Mouse (Mus musculus) inflammation-experienced regulatory T-cells, adult 16 weeks (primary cell): ENCODE measurements around the gene Fbp2. TPM values are rescaled to one million over a fixed set of nuclear protein-coding genes. Genes with fewer than 3 reads are reported as not detected.

ENCODE experiments used
- polyA plus RNA-seq: library from polyadenylated mRNA; unstranded; fragments of 100-300 nt; shearing (Covaris generic); gene quantifications from one replicate; pipeline ENCODE4 v1.2.1, GENCODE M21; 2017

Fbp2 gene
- polyA plus RNA-seq = not detected

DNA sequence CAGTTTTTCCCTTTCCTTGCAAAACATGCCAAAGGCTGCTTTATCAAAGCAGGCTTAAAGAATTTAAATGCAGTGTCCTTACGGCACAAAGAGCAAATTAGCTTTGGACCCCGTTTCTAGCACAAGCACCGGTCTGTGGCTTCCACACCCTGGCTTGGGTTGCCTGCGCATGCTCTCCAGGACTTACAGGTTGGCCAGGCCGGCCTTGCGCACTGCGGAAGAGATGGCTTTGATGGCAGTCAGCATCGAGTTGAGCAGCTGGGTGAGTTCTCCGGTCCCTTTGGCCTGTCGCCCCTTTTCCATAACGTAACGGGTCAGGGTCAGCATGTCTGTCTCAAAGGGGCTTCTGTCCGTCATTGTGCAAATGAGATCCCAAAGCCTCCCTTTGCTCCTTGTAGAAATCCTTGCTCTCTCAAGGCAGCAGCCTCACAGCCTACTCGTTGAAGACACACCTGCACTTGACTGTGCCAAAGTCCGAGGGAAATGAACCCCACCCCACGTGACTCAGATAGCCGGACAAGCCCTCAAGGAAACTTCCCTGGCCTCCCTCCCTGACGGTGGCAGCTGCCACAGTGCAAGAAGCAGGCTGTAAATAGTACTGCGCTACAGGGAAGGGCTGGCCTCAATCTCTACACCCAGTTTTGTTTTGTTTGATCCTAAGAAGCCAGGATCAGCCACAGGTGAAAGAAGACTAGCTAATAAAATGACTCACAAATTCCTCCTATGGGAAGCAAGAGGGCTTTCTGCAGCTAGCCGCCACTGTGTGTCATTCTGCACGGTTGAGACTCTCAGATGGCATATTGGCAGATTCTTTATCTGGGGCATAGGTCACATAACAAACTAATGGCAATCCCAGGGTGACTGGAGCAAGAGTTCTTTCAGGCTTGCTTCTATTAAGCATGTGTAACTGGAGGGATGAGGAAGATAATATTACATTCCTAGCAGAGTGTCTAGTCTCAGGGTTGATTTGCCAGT is at the start of gene Fbp2:
Gene Fbp2 (minus strand): TSS at position 482 of the 975 bp plus-strand sequence.

DNA sequence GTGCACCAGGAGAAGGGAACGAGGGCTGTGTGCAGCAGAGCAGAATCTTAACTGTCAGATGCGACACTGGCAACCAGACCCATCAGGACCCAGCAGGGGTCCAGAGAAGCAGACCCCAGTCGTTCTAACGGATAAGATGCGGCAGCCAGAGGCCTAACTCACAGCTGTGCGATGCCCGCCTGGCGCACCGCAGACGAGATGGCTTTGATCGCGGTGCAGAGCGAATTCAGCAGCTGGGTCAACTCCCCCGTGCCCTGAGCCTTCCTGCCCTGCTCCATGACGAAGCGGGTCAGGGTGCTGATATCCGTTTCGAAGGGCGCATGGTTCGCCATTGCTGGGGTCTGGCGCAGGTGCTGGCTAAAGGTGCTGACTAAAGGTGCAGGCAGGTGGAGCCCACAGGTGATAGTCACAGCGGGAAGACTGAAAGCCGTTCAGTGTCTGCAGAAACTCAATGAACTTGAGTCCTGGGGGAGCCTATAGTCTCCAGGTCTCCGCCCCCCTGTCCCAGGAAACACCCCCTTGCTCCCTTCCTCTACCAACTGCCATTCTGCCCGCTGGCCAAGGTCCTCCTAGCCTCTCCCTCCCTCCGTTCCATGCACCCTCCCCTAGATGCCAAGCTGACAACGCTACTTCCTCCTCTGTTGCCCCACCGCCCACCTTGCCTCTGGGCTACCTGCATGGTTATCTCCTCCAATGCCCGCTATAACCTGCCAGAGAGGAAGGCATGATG is 29.7 kb upstream of the Fbp2 start, which contains the start of gene Fbp1:
Gene Fbp1 (minus strand): TSS at position 571 of the 730 bp plus-strand sequence.

Other genes with a start within 250 kb of the Fbp2 start
- gene 6720489N17Rik, start 234.2 kb downstream of the Fbp2 start, polyA plus RNA-seq = 3.1 TPM
- gene Platr25, start 97.7 kb downstream of the Fbp2 start, polyA plus RNA-seq = 18.9 TPM
- 6.7 TPM for gene Gm5141, start 72.6 kb downstream of the Fbp2 start, polyA plus RNA-seq
- gene Fbp1, start 29.9 kb upstream of the Fbp2 start, polyA plus RNA-seq = not detected
- 233 TPM for gene 2010111I01Rik, start 106.5 kb upstream of the Fbp2 start, polyA plus RNA-seq